Comparison of ENCODE assay signal across 8 mouse cellular contexts in genomic region chr3:7799486-7799885, GRCm38 (mm10).
"Had no signal": no experiment of that assay in that cellular context is flagged by ENCODE, and none has a peak within 500 bp of the region (broad histone marks: within the 10 kb centered on the region; RNA-seq: fewer than 3 reads in every experiment).

No protein-coding gene starts in this region.

- DNase-seq: kidney, postnatal 10 days; kidney, postnatal 36 days; layer of hippocampus, postnatal 36 days; liver, embryonic 13.5 days; lung, embryonic 14.5 days; retina, postnatal 1 day; thymus, adult 18-20 months; thymus, postnatal 36 days had no signal
